Mouse (Mus musculus) T-helper 2 cell (primary cell): ENCODE results near the gene Rab27a.
"Not testable (repeated sequence)": the region's sequence is repeated elsewhere in the genome, so short reads cannot be mapped to it uniquely, and the experiment has no call there.

ENCODE experiments used
- in situ Hi-C: fragments of 300-600 bp; cut with MboI, MseI; formaldehyde crosslinking; loops from one replicate; pipeline ENCODE4 v1.15.1; 2025; ENCODE audit warnings: high pct_unique_total_duplicates

Gene Rab27a

GRCm38 (mm10) chr9:73045711-73046110, 1.1 kb downstream of the Rab27a start:
- in situ Hi-C loops = loop anchor here (5.0 kb wide), 1 partner anchor 42 kb away; no protein-coding TSS in a partner anchor

GRCm38 (mm10) chr9:73047906-73048305, 3.3 kb downstream of the Rab27a start:
- in situ Hi-C loops = loop anchor here (5.0 kb wide), 1 partner anchor 39 kb away; no protein-coding TSS in a partner anchor

- in situ Hi-C loops = loop anchor here (5.0 kb wide), 1 partner anchor 38 kb away; no protein-coding TSS in a partner anchor
Measured at GRCm38 (mm10) chr9:73048927-73049326, 4.3 kb downstream of the Rab27a start.

- in situ Hi-C loops = loop anchor here (5.0 kb wide), 1 partner anchor 37 kb away; no protein-coding TSS in a partner anchor
Measured at GRCm38 (mm10) chr9:73049833-73050232, 5.2 kb downstream of the Rab27a start.

GRCm38 (mm10) chr9:73050606-73051005, 6.0 kb downstream of the Rab27a start:
- in situ Hi-C loops = no loop called here

GRCm38 (mm10) chr9:73055441-73055911, 10.8 kb downstream of the Rab27a start:
- in situ Hi-C loops = no loop called here

GRCm38 (mm10) chr9:73059224-73059623, 14.6 kb downstream of the Rab27a start:
- in situ Hi-C loops = no loop called here

- in situ Hi-C loops = no loop called here
Measured at GRCm38 (mm10) chr9:73063621-73064290, 19.1 kb downstream of the Rab27a start.

GRCm38 (mm10) chr9:73067086-73067485, 22.4 kb downstream of the Rab27a start:
- in situ Hi-C loops = no loop called here

- in situ Hi-C loops = no loop called here
Measured at GRCm38 (mm10) chr9:73068230-73068679, 23.6 kb downstream of the Rab27a start.

- in situ Hi-C loops = no loop called here
Measured at GRCm38 (mm10) chr9:73068688-73069087, 24.0 kb downstream of the Rab27a start.

GRCm38 (mm10) chr9:73070971-73071659, 26.5 kb downstream of the Rab27a start:
- in situ Hi-C loops = no loop called here

GRCm38 (mm10) chr9:73072426-73072825, 27.8 kb downstream of the Rab27a start:
- in situ Hi-C loops = no loop called here

- in situ Hi-C loops = no loop called here
Measured at GRCm38 (mm10) chr9:73073169-73073568, 28.5 kb downstream of the Rab27a start.

- in situ Hi-C loops = not testable (repeated sequence)
Measured at GRCm38 (mm10) chr9:73079349-73079748, 34.7 kb downstream of the Rab27a start.

GRCm38 (mm10) chr9:73079801-73080325, 35.2 kb downstream of the Rab27a start:
- in situ Hi-C loops = no loop called here

- in situ Hi-C loops = no loop called here
Measured at GRCm38 (mm10) chr9:73082291-73083000, 37.8 kb downstream of the Rab27a start.

- in situ Hi-C loops = no loop called here
Measured at GRCm38 (mm10) chr9:73083956-73084355, 39.3 kb downstream of the Rab27a start.

- in situ Hi-C loops = loop anchor here (5.0 kb wide), 1 partner anchor 39 kb away; no protein-coding TSS in a partner anchor
Measured at GRCm38 (mm10) chr9:73085845-73086244, 41.2 kb downstream of the Rab27a start.

- in situ Hi-C loops = loop anchor here (5.0 kb wide), 1 partner anchor 40 kb away; no protein-coding TSS in a partner anchor
Measured at GRCm38 (mm10) chr9:73087121-73087520, 42.5 kb downstream of the Rab27a start.

GRCm38 (mm10) chr9:73087581-73087980, 42.9 kb downstream of the Rab27a start:
- in situ Hi-C loops = loop anchor here (5.0 kb wide), 1 partner anchor 40 kb away; no protein-coding TSS in a partner anchor
